Mouse (Mus musculus): ENCODE measurements around the gene Flna.

Gene Flna

DNA sequence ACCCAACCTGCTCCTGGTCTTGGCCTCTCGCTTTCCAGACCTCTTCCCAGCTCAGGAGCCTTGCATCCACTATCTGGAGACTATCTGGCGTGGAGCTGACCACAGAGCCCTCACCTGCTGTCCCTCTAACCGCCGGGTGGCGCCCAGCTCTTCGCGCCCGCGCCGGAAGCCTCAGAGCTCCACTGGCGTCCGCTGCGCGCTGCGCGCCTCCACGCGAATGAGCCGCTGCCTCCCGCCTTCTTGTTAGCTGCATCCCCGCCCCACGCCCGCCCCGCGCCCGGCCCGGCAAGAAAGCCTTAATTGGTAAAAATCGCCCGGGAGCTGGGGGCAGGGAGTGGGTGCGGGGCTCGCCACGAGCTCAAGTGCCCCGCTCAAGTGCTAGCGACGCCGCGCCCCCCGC is at the start of gene Flna:
Flna (minus strand) TSS at position 206 of the 400 bp plus-strand sequence.
- peak; percentile 73 to 83 for DNase-seq

DNA sequence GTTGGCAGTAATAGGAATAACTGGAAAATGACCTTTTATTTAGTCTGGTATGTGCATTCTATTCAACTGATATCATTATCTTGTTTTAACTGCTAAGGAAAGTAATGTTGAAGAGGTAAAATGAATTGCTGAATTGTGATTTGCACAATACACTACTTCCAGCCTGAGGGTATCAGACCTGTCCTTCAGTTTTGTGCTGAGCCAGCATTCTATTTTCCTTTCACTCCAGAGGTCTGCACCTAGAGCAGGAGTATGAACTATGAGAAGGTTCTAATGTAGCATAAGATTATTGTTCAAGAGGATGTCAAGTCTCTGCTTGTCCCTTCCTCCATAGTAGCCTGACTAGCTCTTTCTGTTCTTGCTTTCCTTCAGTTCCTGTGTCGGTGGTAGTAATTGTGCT is 48.7 kb upstream of the Flna start:
- DNase-seq, result no peak

DNA sequence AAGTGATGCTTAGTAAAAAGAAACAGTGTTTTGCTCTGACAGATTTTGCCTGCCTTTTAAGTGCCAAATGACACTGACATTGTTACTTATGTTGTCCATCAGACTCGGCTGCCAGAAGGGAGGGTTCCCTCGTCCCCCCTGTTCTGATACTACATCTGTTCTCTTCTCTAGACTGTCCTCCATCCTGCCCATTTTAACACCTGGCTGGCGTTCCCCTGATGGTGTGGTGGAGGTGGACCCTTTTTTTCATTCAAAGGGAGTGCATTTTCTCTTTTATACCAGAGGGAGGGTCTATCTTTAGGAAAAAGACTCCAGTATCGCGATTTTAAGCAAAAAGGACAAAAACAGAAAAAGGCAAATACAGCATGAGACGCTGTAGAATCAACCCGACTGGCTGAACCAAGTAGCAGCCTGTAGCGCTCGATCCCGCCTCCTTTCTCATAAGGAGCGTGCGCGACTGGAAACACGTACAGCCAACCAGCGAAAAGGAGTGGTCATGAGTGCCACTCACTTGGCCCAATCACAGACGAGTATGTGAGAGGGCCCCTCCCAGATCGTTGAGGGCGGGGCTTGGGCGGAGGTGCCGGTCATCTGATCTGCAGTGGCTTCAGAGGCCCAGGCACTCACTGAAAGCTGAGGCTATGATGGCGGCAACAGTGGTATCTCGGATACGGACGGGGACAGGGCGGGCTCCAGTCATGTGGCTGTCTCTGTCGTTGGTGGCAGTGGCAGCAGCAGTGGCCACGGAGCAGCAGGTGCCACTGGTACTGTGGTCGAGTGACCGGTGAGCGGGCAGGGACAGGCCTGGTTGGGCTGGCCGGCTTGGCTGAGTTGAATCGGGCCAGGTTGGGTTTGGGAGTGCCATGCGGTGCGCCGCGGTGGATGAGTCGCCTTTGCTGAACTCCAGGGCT is 47.2 kb upstream of the Flna start, which contains the start of gene Atp6ap1:
Atp6ap1 (plus strand) TSS at position 560 of the 911 bp plus-strand sequence.
- DNase-seq, result peak; percentile 95 to 97

DNA sequence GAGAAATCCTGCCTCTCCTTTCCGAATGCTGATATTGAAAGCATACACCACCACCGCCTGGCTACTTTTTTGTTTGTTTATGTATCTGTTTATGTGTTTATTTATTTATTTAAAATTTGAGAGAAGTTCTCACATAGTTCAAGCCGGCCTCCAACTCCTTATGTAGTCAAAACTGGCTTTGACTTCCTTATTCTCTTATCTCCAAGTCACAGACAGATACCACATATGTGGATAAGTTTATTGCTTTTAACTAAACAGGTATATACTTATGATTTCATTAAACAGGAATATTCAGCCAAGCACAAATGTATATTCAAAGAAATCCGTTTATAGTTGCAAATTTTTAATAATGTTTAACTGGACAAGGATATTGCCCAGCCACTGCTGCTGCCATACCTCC is 43.8 kb upstream of the Flna start:
- no peak for DNase-seq

DNA sequence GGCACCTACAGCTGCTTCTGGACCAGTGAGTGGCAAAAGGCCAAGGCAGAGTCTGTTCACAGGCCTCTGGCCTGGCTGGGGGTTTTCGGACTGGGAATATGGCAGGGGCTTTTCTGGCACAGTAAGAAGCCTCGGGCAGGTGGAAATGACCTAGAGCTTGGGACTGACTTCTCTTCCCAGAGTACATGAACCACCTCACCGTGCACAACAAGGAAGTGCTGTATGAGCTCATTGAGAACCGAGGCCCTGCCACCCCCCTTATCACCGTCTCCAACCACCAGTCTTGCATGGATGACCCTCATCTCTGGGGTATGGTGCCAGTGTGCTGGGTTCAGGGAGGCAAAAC is 33.4 kb upstream of the Flna start:
- DNase-seq, result no peak

DNA sequence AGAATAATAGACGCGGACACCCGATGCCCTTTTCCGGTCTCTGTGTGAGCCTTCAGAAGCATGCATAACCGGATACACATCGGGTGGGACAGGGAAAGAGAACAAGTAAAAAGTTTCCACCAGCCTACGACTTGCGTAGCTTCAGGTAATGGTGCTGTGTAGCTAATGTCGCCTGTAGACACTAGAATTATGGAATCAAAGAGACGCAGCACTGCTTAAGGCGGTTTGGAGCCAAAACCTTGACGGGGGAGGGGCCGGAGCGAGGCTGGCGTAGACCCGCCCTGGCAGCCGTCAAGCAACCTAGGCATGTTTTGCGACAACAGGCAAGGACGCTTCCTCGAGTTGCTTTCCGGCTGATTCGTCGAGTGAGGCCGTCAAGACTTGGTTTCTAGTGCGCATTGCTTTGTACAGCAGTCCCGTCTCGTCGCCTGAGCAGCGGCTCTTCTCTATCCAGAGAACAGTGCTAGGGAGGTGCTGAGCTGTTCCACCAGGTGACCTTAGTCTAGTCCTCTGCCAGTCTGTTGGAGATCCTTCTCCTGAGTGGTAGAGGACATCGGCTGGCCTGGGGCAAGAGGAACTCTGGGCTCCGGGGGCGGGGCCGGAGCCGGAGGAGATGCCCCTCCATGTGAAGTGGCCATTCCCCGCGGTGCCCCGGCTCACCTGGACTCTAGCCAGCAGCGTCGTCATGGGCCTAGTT is 32.9 kb upstream of the Flna start:
- DNase-seq, result peak; percentile 89 to 93

DNA sequence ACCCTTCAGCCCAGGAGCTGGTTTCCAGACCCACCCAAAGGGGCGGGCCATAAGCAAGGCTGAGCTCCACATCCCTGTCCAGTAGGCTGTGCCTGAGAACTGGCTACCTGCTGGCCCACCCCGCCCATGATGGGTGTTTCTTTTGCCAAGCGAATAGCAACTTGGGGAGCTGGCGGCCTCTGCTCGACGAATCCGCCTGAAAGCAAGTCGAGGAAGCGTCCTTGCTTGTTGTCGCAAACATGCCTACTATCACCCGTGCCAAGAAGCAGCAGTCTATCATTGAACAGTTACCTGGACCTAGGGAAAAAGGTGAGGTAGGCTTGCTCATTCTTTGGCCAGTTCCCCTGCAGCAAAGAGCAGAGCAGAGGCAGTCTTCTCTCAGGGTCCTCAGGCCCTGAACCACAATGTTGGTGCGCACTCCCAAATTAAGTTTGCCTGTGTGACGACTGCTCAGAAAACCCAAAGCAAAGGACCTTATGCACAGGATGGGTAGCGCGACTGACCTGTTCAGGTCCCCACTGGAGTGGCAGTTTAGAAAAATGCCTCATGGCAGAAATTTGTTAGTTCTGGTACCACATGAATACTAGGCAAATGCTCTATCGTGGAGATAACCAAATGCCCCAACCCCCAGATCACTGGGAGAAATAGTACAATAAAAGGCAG is 32.2 kb upstream of the Flna start, which contains the start of the genes Taz and Dnase1l1:
Taz (plus strand) TSS at position 181 of the 663 bp plus-strand sequence.
Dnase1l1 (minus strand) TSS at position 606 of the 663 bp plus-strand sequence.
- peak; percentile 89 to 96 for DNase-seq

DNA sequence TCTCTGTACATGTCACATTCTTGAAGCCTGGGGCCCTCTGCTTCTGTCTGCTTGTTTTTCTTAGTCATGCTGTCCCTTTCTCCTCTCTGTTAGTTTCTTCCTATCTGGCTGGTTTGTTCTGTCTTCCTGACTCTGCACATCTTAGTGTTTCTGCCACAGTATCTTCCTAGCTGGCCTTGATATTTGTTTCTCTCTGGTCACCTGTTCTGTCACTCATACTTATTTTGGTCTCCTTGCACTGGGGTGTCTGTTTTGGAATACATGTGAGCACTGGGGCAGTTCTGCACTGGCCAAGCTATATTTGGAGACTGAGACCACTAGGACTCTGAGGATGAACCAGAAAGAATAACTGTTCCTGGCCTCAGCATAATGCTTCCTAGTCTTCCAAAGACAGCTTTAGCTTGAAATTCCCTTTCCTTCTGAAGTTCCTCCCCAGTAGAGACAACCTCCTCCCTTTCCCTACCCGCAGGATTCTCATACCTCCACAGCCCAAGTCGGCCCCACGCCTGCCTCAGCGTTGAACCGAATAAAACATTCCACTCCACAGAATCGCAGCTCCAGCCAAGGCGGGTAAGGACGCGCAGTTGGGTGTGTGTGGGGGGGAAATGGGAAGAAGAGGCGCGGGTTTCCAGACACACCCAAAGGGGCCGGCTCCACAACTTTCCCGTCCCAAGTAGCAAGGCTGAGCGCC is 31.6 kb upstream of the Flna start:
- DNase-seq, result no peak

DNA sequence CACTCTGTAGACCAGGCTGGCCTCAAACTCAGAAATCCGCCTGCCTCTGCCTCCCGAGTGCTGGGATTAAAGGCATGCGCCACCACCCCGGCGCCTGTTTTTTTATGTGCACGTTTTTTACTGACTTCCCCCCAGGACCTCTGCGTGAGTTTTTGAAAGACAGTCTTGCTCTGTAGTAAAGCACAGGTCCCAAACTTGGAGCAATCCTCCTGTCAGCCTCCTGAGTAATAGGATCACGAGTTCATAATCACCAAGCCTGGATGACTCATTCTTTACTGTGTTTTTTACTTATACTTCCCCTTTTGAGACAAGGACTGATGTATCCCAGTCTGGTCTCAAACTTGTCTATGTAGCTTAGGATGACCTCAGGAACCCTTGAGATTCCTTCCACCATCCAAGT is 28.3 kb upstream of the Flna start:
- DNase-seq, result no peak

DNA sequence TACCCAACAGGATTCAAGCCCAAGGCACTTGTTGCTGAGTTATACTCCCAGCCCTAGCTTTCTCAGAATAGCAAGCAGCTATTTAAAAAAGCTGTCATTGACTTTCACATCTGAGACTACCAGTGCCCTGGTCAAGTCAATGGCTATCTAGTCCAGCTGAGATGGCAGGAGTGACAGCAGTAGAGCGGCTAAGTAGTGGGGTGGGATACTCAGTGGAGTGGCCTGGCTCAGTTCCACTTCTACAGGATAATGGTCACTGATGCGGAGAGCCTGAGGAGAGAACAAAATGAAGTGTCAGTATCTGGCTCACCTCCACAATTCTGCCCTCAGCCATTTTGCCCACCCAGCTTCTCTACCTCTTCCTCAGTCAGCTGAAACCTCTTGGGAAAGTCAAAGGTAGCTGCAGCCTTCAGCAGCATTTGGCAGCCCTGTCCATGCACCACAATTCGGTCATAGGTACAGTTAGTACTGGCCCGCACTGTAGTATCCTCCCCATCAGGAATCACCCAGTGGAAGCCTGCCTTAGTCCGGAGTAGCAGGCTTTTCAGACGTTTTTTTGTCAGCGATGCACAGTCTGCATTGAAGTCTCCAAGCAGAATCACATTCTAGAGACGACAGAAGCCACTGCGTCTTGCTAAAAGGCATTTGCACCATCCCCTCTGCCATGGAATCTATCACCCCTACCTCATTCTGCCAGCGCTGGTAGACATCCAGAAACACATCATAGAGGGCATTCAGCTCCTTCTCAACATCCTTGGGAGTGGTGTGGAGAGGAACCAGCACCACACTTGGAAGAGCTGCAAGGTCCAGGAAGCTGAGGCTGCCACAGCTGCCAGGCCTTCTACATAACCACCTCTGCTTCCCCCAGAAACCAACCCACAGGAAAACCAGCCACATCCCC is 24.1 kb upstream of the Flna start:
- DNase-seq, result no peak

DNA sequence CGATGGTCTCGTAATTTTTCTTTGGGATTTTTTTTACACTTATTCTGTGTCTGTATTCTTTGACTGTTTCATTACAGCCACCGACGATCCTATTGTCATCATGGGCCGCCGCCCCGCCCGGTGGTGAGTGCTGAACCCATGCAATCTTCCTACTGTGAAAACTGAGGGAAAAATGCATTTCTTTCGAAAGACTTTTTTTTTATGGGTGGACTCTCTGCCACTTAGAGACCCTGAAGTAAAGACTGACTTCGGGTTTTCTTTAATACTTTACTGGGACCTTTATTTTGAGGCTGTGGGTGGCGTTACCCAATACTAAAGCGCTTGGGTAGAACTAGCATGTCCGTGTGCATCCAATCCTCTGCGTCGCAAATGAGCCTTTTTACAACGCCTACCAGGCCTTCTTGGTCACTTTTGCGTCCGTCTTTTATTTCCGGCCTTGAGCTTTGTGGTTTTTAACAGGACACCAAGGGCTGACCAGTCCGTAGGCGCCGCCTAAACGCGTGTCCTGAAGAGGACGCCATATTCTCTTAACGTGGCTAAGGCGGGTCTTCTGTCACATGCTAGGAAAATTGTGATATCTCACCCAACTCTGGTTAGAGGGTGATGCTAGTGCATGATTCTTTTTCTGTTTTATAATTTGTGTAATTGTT is 21.4 kb upstream of the Flna start:
- DNase-seq, result peak; percentile 24 to 50

DNA sequence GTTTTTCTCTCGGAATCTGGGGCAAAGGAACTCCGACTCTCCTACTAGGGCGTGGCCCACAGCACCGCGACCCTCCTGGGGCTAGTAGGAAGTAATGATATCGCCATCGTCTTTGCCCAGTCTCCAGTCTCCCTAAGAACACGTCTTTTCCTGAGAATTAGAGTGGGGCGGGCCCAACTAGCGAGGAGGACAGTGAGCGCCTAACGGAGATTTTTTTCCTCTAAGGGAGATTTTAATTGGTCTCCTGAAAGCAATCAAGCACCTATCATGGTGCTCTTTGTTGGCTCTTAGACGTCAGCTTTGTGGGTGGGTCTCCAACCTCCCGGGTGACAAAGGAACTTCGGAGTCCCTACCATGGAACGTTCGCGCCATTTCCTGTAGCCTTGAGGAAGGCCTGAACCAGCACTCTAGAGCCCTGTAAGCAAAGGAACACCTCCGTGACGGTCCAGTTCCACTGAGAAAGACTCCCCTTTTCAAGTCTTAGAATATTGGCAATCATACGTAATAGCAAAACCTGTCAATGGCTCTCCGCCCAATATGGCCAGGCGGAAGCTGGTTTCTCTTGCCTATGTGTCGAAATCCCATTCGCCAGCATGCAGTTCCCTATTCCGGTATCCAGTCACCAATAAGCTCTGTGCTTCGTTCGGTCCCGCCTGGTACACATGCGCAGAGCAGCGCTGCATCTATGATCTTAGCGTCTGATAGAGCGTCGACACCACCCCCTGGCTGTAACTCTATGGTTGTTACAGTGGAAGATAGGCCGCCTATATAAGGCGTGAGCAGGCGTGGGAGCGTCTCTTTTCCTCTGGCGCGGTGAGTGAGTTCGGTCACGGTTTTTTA is 20.7 kb upstream of the Flna start, which contains the start of gene Rpl10:
Rpl10 (plus strand) TSS at position 751 of the 840 bp plus-strand sequence.
- peak; percentile 91 to 97 for DNase-seq

DNA sequence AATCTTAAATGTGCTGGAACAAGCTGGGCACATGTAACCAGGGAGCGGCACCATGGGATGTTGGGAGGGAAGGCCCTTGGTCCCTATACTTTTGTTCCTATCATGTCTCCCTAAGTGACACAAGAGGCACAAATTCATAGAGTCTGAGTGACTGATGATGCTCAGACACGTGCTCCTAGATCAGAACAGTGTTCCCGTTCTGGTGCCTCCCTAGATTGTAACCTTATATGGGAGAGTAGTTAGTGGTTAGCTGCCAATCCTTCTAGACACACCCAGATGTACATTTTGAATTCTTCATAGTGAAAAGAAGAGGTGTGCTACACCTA is 20.1 kb upstream of the Flna start:
- DNase-seq, result no peak

DNA sequence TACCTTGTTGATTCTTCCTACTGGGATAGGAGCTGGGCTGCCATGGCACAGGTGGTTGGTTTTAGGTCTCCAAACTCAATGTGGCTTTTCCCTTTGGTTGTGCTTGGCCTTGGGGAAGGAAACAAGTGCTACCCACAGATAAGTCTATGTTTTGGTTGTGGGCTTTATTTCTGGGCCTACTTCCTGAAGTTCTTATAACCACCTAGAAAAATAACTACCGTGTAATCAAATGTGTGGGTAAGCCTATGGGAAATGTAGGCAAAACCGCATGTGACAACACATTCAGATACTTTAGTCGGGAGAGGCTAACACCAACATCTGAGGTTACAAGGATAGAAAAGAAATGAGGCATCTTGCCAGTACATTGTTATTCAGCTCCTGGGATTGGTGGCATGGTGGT is 8.1 kb upstream of the Flna start:
- no peak for DNase-seq

DNA sequence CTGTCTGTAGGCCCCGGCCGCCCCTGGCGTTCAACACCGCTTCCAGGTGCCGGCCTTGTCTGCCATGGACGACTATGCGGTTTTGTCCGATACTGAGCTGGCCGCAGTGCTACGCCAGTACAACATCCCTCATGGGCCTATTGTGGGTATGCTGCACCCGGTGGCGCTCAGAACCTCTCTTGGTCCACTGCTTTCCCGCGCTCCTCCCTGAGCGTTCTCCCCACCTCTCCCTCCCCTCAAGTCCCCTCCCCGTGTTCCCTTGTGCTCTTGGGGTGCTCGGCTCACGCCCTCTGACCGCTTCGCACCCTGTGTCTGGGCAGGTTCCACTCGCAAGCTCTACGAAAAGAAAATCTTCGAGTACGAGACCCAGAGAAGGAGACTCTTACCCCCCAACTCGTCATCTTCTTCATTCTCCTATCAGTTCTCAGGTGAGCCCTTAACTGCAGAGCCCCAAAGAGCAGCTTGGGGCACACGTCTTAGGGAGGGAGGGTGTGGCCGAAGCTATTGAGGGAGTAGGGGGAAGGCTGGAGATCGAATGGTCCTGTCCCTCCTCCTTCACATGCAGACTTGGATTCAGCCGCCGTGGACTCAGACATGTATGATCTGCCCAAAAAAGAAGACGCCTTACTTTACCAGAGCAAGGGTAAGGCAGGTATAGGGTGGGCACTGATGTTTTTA is 5.4 kb upstream of the Flna start:
- DNase-seq, result no peak

DNA sequence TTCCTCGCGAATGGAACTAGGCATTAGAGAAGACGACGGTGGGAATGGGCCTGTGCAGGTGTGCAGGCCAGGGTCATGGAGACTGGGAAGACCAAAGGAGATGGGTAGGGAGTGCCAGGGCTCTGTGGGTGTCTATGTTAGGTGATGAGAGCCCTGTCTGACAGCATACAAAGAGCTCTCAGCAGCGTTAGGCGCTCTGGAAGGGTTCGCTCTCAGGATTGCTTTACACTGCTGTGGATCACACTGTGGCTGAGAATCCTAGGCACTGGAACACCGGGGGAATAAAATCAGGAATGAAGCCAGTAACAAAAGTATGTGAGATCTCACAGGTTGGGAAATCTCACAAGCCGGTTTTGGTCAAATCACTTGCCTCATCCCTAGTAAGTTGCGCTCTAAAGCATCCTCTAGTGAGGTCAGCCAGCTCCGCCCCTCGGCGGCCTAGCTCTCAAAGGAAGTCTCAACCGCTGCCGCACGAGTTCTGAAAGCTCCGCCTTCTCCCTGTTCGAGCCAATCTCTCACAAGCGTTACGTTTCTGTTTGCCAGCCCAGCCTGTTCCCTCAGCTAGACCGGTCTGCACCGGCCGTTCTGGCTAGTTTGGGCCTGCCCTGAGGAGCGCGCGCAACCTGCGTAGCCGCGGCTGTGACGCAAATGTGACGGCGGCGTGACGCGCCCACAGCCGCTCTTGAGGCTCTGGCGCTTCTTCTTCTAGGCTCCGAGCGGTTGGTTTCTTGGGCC is 4.7 kb upstream of the Flna start, which contains the start of gene Emd:
Emd (plus strand) TSS at position 535 of the 735 bp plus-strand sequence.
- DNase-seq, result peak; percentile 92 to 97

DNA sequence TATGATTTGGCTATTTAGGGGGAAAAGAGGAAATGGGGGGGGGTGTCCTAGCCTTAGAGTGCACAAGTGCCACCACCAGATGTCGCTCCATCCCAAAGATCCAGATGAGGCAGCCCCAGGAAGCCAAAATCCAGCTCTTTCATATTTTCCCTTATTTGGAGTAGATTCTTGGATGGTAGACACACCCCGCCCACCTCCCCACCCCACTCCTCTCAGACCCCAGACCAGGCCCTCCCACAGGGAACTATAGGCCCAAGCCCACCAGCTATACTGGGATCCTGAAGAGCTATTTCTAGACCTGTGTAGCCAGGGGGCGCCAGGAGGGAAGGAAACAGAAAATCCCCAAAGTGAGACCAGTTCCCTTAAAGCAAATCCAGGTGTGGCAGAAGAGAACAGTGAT is 969 bp downstream of the Flna start:
- DNase-seq, result peak; percentile 65 to 83

DNA sequence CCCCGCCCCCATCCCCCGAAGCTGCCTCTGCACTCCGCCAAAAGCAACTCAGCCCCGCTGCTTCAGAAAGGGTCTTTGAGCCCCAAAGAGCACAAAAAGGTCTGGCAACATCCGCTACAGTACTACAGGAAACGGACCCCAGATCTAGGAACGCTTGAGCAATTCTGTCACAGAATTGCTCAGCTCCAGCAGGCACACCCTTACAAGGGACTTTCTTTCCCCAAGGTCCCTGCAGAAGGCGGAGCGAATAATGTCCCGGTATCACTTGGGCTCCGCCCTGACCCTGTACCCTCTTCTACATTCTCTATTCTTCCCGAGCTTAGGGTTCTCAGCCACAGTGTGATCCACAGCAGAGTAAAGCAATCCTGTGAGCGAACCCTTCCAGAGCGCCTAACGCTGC is 2.9 kb downstream of the Flna start:
- peak; percentile 22 to 51 for DNase-seq

DNA sequence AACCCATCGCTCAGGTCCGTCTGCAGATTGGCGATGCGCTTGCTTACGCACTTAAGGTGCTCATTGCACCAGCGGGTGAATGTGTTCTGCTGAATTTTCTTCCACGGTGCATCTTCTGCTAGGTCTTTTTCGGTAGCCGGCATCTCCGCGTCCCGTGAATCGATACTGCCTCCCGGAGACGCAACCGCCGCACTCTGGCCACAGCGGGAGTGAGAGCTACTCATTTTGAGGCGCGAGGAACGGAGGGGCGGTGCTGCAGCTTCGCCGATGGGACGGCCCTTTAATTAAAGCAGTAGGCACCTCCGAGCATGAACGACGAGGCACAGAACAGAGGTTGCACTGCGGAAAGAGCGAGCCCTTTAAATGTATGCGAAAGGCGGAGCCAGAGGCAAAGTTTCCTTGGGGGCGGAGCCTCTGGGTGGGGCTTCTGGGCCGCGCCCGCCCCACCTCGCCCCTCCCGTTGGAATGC is 3.4 kb downstream of the Flna start:
- peak; percentile 89 to 94 for DNase-seq
